Comparison of ENCODE assay signal across 8 mouse cellular contexts in genomic region chr7:80904921-80905515, GRCm38 (mm10). TPM values are rescaled to one million over a fixed set of nuclear protein-coding genes. Genes with fewer than 3 reads are reported as not detected.
DNase-seq lines count a peak whose midpoint lies in the region; ATAC-seq lines count a peak whose summit lies in the region.

Gene Nmb, minus strand, starts transcription at chr7:80905076.

- peak within 1 kb of the TSS; percentile 62 for H3K9ac ChIP-seq in lung, embryonic 16.5 days (ENCODE audit: low read length)

- H3K4me3 ChIP-seq in lung, embryonic 16.5 days (ENCODE audit: low read length) = peak within 1 kb of the TSS; percentile 51

- peak; percentile 71 for ATAC-seq in lung, embryonic 16.5 days (ENCODE audit: low read depth)

- H3K4me1 ChIP-seq in lung, embryonic 16.5 days (replicated peaks; ENCODE audit: control insufficient read depth, insufficient read depth, low read length) = peaks cover 16% of the 10 kb centered on the region

- no peaks in the 10 kb centered on the region for H3K9me3 ChIP-seq in lung, embryonic 16.5 days (ENCODE audit: control insufficient read depth, low read length)

- peaks cover 2% of the 10 kb centered on the region; the same call in 1 of the 2 replicates for H3K36me3 ChIP-seq in lung, embryonic 16.5 days (ENCODE audit: control insufficient read depth, insufficient read depth, low read length)

- H3K27me3 ChIP-seq in lung, embryonic 16.5 days (ENCODE audit: control insufficient read depth, insufficient read depth, low read depth, low read length) = no peaks in the 10 kb centered on the region

- DNase-seq in Muller cell, postnatal 12 days (ENCODE audit: inconsistent ontology term) = peak; percentile 70
- DNase-seq in cerebellum, adult 9-11 months = peak; percentile 67
- peak; percentile 57 for DNase-seq in forelimb bud, embryonic 11.5 days (ENCODE audit: low read depth, low spot score)
- peak; percentile 76 to 82 for DNase-seq in heart, postnatal 14 days
- peak; percentile 73 to 88 for DNase-seq in kidney, postnatal 36 days
- DNase-seq in ovary, postnatal 10 days (ENCODE audit: low spot score) = peak; percentile 36
- peak; percentile 66 to 73 for DNase-seq in thymus, postnatal 36 days

- 2% methylated on average over 19 of the region's 19 CpGs for WGBS in lung, embryonic 16.5 days

- H3K4me2 ChIP-seq in lung, embryonic 16.5 days (ENCODE audit: low read depth, low read length) = peak within 1 kb of the TSS; percentile 78

- intact Hi-C loops in heart, postnatal 14 days (cut with DNase I) = loop anchor here (5.0 kb wide), 2 partner anchors 42 to 87 kb away; partner anchors contain the start of genes Sec11a and Zfp592

- H3K27ac ChIP-seq in lung, embryonic 16.5 days (ENCODE audit: low read length) = no peak within 1 kb of the TSS

RNA-seq across cellular contexts. Expression of gene Nmb, which starts in this region (rescaled TPM):
- total RNA-seq in heart, postnatal 14 days (2021) = 1 to 10 TPM; 5.8 to 8.2 TPM
- 9.7 and 9.9 TPM in 2 replicates for polyA plus RNA-seq in lung, embryonic 16.5 days (2015; fragmentation: Nextera tagmentation; extraction: Ambion mirVana)
